Mouse (Mus musculus) bone marrow macrophage, adult 2 months (primary cell): Measurements from ENCODE around the gene Cfap70.

Experiments used
- CTCF ChIP-seq: IDR thresholded peaks from 2 replicates; pipeline ENCODE4 v1.5.1; 2012; ENCODE audit warnings: low read depth, mild to moderate bottlenecking, low read length, moderate library complexity
- POLR2A ChIP-seq: IDR thresholded peaks from 2 replicates; pipeline ENCODE4 v1.6.1; 2012; ENCODE audit warnings: mild to moderate bottlenecking, low read depth, low read length, borderline replicate concordance

- no peak for TF ChIP-seq CTCF
- TF ChIP-seq POLR2A: no peak
These were observed 19.6 kb downstream of the Cfap70 start for GRCm38 (mm10) chr14:20432420-20432819.
